Mouse (Mus musculus): ENCODE data around the gene Mettl14. TPM values are rescaled to one million over a fixed set of nuclear protein-coding genes. Genes with fewer than 3 reads are reported as not detected.

Gene Mettl14
- total RNA-seq, 1 experiment from 2014 or later, result 37.4 TPM

GRCm38 (mm10) chr3:123324326-123324725, 61.6 kb downstream of the Mettl14 start:
- ATAC-seq (replicated peaks; ENCODE audit: low read depth, poor library complexity, severe bottlenecking), result no peak

- peak; percentile 74 for ATAC-seq (replicated peaks; ENCODE audit: low read depth, poor library complexity, severe bottlenecking)
Observed at GRCm38 (mm10) chr3:123322147-123322546, 63.8 kb downstream of the Mettl14 start.

DNA sequence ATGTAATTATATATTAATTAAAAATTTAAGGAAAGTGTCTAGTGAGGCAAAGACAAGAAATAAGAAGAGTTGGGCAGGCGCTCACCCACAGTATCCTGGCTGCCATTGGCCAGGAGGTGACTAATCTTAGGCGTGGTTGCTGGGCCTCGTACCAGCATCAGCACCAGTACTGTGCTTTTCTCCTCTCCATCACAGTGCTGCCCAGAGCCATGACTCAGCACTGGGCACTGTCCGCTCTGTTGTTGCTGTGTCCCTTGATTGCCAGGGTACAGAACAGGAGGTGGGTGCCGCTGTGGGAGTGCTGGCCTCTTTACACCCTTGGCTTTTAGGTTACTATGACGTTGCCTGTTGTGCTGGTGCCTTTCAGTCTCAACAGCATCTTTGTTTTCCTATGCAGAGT, 64.3 kb downstream of the Mettl14 start:
- ATAC-seq (replicated peaks; ENCODE audit: low read depth, poor library complexity, severe bottlenecking), result peak; percentile 52

- ATAC-seq (replicated peaks; ENCODE audit: low read depth, poor library complexity, severe bottlenecking), result no peak
Observed at GRCm38 (mm10) chr3:123320341-123320740, 65.6 kb downstream of the Mettl14 start.

Other genes starting within 250 kb of the Mettl14 start
- 2.7 and 4.3 TPM in 2 replicates for gene Synpo2, start 150.0 kb downstream of the Mettl14 start, total RNA-seq (2017)
- 19.4 and 19.9 TPM in 2 replicates for gene Sec24d, start 118.7 kb downstream of the Mettl14 start, total RNA-seq (2017)
- not detected in 2 replicates for gene Prss12, start 60.8 kb upstream of the Mettl14 start, total RNA-seq (2017)

All from common myeloid progenitor, adult 5-6 weeks (primary cell).